Mouse (Mus musculus): Measurements from ENCODE around the gene Dlgap1.

Dlgap1 gene

DNA sequence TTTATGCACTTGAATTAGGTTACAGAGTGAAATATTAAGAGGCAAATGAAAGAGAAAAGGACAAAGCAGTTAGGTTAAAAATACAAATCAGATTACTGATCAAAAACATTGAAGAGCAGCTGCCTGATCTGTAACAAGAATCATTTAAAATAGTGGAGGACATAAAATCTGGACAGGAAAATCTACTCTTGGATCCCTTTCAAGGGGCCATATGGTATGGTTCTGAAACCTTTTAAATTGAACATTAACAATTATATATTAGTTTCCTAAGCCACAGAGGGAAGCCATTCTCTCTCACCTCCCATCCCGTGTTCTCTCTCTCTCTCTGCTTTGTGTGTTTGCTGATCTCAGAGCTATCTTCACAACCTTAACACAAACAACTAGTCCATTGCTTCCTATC, 625.4 kb downstream of the Dlgap1 start:
- H3K9me3 ChIP-seq (ENCODE audit: low read length): no peaks in the 10 kb centered on the region
- no peak overlapping the region for H3K4me3 ChIP-seq (replicated peaks; ENCODE audit: low read length)
- no peaks in the 10 kb centered on the region for H3K36me3 ChIP-seq (ENCODE audit: insufficient read depth, low read length)
- no peak for TF ChIP-seq POU5F1 (IDR thresholded peaks at IDR 0.05; ENCODE audit: borderline replicate concordance, low read length)
- TF ChIP-seq NANOG (IDR thresholded peaks at IDR 0.05; ENCODE audit: borderline replicate concordance, low read length): no peak
- no peak for TF ChIP-seq CTCF (conservative IDR thresholded peaks at IDR 0.05; ENCODE audit: low read length)
- H3K27me3 ChIP-seq (ENCODE audit: insufficient read depth, low read length): no peaks in the 10 kb centered on the region
- H3K4me1 ChIP-seq (replicated peaks; ENCODE audit: low read depth, low read length): peaks cover 11% of the 10 kb centered on the region

DNA sequence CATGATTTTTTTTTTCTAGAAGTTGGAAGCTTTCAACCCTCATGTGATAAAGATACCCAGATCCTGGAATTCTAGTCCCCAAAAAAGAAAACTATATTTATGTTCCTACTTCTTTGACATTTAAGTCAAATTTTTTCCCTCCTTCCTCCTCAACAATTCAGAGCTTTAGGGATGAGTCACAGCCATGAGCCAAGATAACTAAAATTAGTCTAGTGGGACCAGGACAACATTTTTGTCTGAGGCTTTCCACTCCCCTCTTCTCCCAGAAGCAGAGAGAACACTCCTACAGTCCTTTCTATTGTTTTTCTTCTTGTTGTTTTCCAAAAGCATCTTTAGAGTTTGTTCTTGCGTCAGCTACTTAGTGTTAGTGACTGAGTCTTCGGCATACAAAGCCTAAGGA, 627.5 kb downstream of the Dlgap1 start:
- H3K4me3 ChIP-seq (replicated peaks; ENCODE audit: low read length): no peak overlapping the region
- no peaks in the 10 kb centered on the region for H3K9me3 ChIP-seq (ENCODE audit: low read length)
- peaks cover 6% of the 10 kb centered on the region for H3K4me1 ChIP-seq (replicated peaks; ENCODE audit: low read depth, low read length)
- H3K36me3 ChIP-seq (ENCODE audit: insufficient read depth, low read length): no peaks in the 10 kb centered on the region
- TF ChIP-seq CTCF (conservative IDR thresholded peaks at IDR 0.05; ENCODE audit: low read length) (no peak), NANOG (IDR thresholded peaks at IDR 0.05; ENCODE audit: borderline replicate concordance, low read length) (no peak), POU5F1 (IDR thresholded peaks at IDR 0.05; ENCODE audit: borderline replicate concordance, low read length) (no peak)
- peaks cover under 1% of the 10 kb centered on the region; the same call in 1 of the 2 replicates for H3K27me3 ChIP-seq (ENCODE audit: insufficient read depth, low read length)

DNA sequence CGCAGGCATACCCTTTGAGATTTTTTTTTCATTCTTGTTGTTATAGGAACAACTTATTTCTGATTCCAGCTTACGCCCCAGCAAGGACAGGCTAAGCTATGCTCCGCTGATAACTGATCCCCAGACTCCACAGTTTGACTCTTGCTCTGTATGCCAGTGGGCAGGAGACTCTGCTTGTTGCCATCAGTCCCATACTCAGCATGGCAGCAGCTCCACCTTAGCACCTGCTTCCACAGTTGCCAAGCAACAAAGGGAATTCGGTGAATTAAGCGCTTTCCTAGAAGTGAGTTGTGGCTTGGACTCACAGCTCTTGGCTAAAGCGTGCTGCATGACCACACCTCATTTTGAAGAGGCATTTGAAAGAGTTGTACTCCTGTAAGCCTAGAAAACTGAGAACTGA, 631.6 kb downstream of the Dlgap1 start:
- Histone ChIP-seq H3K27me3 (ENCODE audit: insufficient read depth, low read length) (peaks cover 3% of the 10 kb centered on the region; the same call in 1 of the 2 replicates), H3K4me3 (replicated peaks; ENCODE audit: low read length) (no peak overlapping the region), H3K9me3 (ENCODE audit: low read length) (no peaks in the 10 kb centered on the region), H3K36me3 (ENCODE audit: insufficient read depth, low read length) (no peaks in the 10 kb centered on the region), H3K4me1 (replicated peaks; ENCODE audit: low read depth, low read length) (no peaks in the 10 kb centered on the region)
- no peak for TF ChIP-seq NANOG (IDR thresholded peaks at IDR 0.05; ENCODE audit: borderline replicate concordance, low read length)
- TF ChIP-seq CTCF (conservative IDR thresholded peaks at IDR 0.05; ENCODE audit: low read length): no peak
- TF ChIP-seq POU5F1 (IDR thresholded peaks at IDR 0.05; ENCODE audit: borderline replicate concordance, low read length): no peak

DNA sequence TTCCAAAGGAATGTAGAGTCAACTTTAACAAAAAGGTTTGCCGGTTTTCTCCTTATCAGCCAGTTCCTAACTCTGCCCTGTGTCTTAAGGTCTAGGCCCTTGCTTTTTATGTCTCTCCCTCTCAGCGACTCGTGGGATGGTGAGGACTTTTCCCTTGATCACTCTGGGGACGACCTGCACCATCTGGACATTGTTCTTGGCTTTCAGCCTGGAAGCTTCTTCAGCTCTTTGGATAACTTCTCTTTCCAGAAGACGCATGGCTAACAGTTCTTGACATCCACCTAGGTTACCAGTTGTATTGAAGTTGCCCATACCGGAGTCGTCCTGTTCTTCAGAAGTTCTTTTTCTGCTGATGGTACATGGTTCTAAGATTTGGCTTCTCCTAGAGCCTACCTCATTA, 633.2 kb downstream of the Dlgap1 start:
- Histone ChIP-seq H3K36me3 (ENCODE audit: insufficient read depth, low read length) (no peaks in the 10 kb centered on the region), H3K4me1 (replicated peaks; ENCODE audit: low read depth, low read length) (no peaks in the 10 kb centered on the region), H3K4me3 (replicated peaks; ENCODE audit: low read length) (no peak overlapping the region), H3K9me3 (ENCODE audit: low read length) (no peaks in the 10 kb centered on the region), H3K27me3 (ENCODE audit: insufficient read depth, low read length) (peaks cover 3% of the 10 kb centered on the region; the same call in 1 of the 2 replicates)
- TF ChIP-seq CTCF (conservative IDR thresholded peaks at IDR 0.05; ENCODE audit: low read length) (no peak), NANOG (IDR thresholded peaks at IDR 0.05; ENCODE audit: borderline replicate concordance, low read length) (no peak)

DNA sequence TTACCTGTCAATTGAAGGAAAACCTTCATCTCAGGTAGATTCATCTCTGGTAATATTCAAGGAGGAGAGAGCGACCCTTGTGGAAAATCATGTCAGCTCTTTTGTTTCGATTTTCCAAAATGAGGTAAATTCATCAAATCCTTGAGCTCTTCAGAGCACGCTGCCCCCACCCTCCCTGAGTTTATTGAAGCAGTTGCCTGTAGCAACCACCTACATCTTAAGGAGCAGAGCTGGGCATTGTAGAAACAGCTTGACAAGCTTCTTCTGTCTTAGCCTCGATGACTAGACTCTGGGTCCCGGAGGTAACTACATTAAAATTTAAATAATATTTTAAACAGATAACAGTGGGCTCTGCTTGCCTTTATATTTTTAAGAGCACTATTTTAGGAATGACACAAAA, 636.8 kb downstream of the Dlgap1 start:
- Histone ChIP-seq H3K4me3 (replicated peaks; ENCODE audit: low read length) (no peak overlapping the region), H3K4me1 (replicated peaks; ENCODE audit: low read depth, low read length) (no peaks in the 10 kb centered on the region), H3K27me3 (ENCODE audit: insufficient read depth, low read length) (peaks cover 3% of the 10 kb centered on the region; the same call in 1 of the 2 replicates), H3K36me3 (ENCODE audit: insufficient read depth, low read length) (no peaks in the 10 kb centered on the region), H3K9me3 (ENCODE audit: low read length) (no peaks in the 10 kb centered on the region)
- no peak for TF ChIP-seq NANOG (IDR thresholded peaks at IDR 0.05; ENCODE audit: borderline replicate concordance, low read length)
- TF ChIP-seq CTCF (conservative IDR thresholded peaks at IDR 0.05; ENCODE audit: low read length): no peak
- no peak for TF ChIP-seq POU5F1 (IDR thresholded peaks at IDR 0.05; ENCODE audit: borderline replicate concordance, low read length)

DNA sequence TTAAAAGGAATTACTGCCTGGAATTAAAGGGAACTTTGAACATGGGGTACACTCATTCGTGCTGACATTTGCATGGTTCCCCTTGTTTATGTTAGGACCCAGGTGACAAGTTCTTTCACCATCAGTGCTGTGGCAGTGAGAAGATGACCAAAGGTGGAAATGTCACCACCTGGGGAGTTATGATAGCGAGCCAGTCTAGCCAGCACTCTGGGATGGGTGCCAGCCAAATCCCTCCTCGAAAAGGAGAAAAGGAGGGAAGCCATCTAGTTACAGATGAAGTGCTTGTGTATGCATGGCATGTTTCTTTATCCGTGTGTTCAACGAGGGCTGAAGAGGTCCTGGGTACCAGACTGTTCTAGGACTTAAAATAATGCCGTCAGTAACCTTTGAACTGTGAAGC, 643.3 kb downstream of the Dlgap1 start:
- no peaks in the 10 kb centered on the region for H3K9me3 ChIP-seq (ENCODE audit: low read length)
- no peaks in the 10 kb centered on the region for H3K4me1 ChIP-seq (replicated peaks; ENCODE audit: low read depth, low read length)
- H3K4me3 ChIP-seq (replicated peaks; ENCODE audit: low read length): no peak overlapping the region
- H3K27me3 ChIP-seq (ENCODE audit: insufficient read depth, low read length): no peaks in the 10 kb centered on the region
- TF ChIP-seq NANOG (IDR thresholded peaks at IDR 0.05; ENCODE audit: borderline replicate concordance, low read length): no peak
- TF ChIP-seq POU5F1 (IDR thresholded peaks at IDR 0.05; ENCODE audit: borderline replicate concordance, low read length): no peak
- no peak for TF ChIP-seq CTCF (conservative IDR thresholded peaks at IDR 0.05; ENCODE audit: low read length)
- H3K36me3 ChIP-seq (ENCODE audit: insufficient read depth, low read length): no peaks in the 10 kb centered on the region

DNA sequence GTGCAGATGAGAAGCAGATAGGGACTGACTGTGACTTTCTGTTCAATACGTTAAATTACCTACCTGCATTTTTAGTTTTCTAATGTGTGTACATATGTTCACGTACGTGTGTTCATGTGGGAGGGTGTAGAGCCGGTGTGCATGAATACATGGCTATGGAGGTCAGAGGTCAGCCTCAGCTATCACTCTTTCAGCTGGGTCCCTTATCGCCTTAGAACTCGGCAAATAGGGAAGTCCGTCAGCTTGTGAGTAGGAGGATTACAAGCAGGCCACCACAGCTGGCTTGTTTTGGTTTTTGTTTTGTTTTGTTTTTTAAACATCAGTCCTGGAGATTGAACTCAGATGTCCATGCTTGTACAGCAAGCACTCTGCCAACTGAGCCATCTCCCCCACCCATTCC, 645.0 kb downstream of the Dlgap1 start:
- TF ChIP-seq NANOG (IDR thresholded peaks at IDR 0.05; ENCODE audit: borderline replicate concordance, low read length) (no peak), CTCF (conservative IDR thresholded peaks at IDR 0.05; ENCODE audit: low read length) (no peak), POU5F1 (IDR thresholded peaks at IDR 0.05; ENCODE audit: borderline replicate concordance, low read length) (no peak)
- Histone ChIP-seq H3K36me3 (ENCODE audit: insufficient read depth, low read length) (no peaks in the 10 kb centered on the region), H3K4me3 (replicated peaks; ENCODE audit: low read length) (no peak overlapping the region), H3K9me3 (ENCODE audit: low read length) (no peaks in the 10 kb centered on the region), H3K27me3 (ENCODE audit: insufficient read depth, low read length) (no peaks in the 10 kb centered on the region), H3K4me1 (replicated peaks; ENCODE audit: low read depth, low read length) (no peaks in the 10 kb centered on the region)

DNA sequence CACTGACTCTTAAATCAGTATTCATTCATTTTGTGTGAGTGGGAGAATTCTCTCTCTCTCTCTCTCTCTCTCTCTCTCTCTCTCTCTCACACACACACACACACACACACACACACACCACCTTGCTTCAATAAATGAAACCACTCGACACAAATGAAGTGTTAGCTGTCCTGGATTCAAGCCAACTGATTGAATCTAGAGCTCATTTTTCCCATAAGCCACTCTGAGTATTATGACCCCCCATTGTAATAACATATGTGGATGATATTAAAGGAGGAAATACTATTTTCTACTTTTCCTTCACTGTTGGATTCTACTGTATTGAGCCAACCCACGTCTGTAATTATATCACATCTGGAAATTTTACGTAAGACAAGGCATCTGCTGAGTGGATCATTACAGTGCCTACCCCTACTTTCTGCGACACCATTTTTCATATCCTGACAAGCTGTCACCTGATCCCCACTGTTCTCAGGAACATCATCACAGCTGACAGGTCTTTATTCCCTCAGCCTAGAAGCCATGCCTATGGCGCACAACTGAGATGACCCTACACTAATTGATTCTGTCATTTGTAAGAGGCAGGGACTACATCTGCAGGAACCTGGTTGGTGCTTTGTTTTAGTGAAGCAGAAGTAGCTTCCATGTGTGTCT, 645.7 kb downstream of the Dlgap1 start:
- TF ChIP-seq NANOG (IDR thresholded peaks at IDR 0.05; ENCODE audit: borderline replicate concordance, low read length) (no peak), CTCF (conservative IDR thresholded peaks at IDR 0.05; ENCODE audit: low read length) (no peak), POU5F1 (IDR thresholded peaks at IDR 0.05; ENCODE audit: borderline replicate concordance, low read length) (no peak)
- H3K4me3 ChIP-seq (replicated peaks; ENCODE audit: low read length): no peak overlapping the region

DNA sequence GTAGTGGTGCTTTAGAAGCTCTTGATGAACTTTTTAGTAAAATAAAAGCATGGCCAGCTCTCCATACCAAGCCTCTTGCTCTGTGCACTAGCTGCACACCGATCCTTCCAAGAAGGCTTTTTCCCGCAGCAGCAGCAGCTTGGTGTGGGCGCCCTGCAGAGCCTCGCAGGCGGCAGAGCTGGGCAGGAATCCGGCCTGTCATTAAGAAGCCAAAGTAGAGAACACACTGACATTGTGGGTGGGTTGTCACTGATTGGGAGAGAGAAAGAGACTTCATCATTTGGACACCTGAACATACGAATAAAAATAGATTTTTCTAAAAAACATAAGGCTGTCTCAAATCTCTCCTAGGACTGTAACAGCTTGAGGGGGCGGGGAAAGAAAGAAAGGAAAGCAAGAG, 653.6 kb downstream of the Dlgap1 start:
- no peaks in the 10 kb centered on the region for H3K36me3 ChIP-seq (ENCODE audit: insufficient read depth, low read length)
- TF ChIP-seq NANOG (IDR thresholded peaks at IDR 0.05; ENCODE audit: borderline replicate concordance, low read length) (no peak), CTCF (conservative IDR thresholded peaks at IDR 0.05; ENCODE audit: low read length) (no peak), POU5F1 (IDR thresholded peaks at IDR 0.05; ENCODE audit: borderline replicate concordance, low read length) (no peak)
- H3K9me3 ChIP-seq (ENCODE audit: low read length): no peaks in the 10 kb centered on the region
- no peaks in the 10 kb centered on the region for H3K27me3 ChIP-seq (ENCODE audit: insufficient read depth, low read length)
- no peaks in the 10 kb centered on the region for H3K4me1 ChIP-seq (replicated peaks; ENCODE audit: low read depth, low read length)
- H3K4me3 ChIP-seq (replicated peaks; ENCODE audit: low read length): no peak overlapping the region

More for the DNA sequence above, 645.7 kb downstream of the Dlgap1 start:
- H3K4me1 ChIP-seq (replicated peaks; ENCODE audit: low read depth, low read length): no peaks in the 10 kb centered on the region
- no peaks in the 10 kb centered on the region for H3K27me3 ChIP-seq (ENCODE audit: insufficient read depth, low read length)
- H3K9me3 ChIP-seq (ENCODE audit: low read length): no peaks in the 10 kb centered on the region
- H3K36me3 ChIP-seq (ENCODE audit: insufficient read depth, low read length): no peaks in the 10 kb centered on the region
